In genomic region chr1:165665758-165666157, GRCm38 (mm10) we compare ENCODE assay signal across 14 mouse cellular contexts.
"Had no signal": no experiment of that assay in that cellular context is flagged by ENCODE, and none has a peak within 500 bp of the region (broad histone marks: within the 10 kb centered on the region; RNA-seq: fewer than 3 reads in every experiment).

No protein-coding gene starts in this region.

- H3K9ac ChIP-seq: limb, embryonic 15.5 days; liver, embryonic 14.5 days; midbrain, embryonic 12.5 days; neural tube, embryonic 13.5 days had no signal

- H3K36me3 ChIP-seq: midbrain, embryonic 12.5 days; neural tube, embryonic 13.5 days had no signal

- ATAC-seq: midbrain, embryonic 16.5 days had no signal

- H3K9me3 ChIP-seq: limb, embryonic 15.5 days; midbrain, embryonic 12.5 days; neural tube, embryonic 13.5 days had no signal

- H3K4me2 ChIP-seq: limb, embryonic 15.5 days; midbrain, embryonic 12.5 days; neural tube, embryonic 13.5 days had no signal

- H3K27me3 ChIP-seq: limb, embryonic 15.5 days; neural tube, embryonic 13.5 days had no signal

- DNase-seq: kidney, postnatal 10 days; layer of hippocampus, adult 9-11 months; layer of hippocampus, postnatal 36 days; lung, adult 18-20 months; retina, postnatal 1 day; right cerebral cortex, postnatal 4 days; spleen, adult 18-20 months; thymus, adult 18-20 months; thymus, postnatal 14 days had no signal

- H3K4me3 ChIP-seq: limb, embryonic 15.5 days; midbrain, embryonic 12.5 days; neural tube, embryonic 13.5 days had no signal

- H3K27ac ChIP-seq: limb, embryonic 15.5 days; liver, embryonic 14.5 days; midbrain, embryonic 12.5 days; neural tube, embryonic 13.5 days had no signal
